Mouse (Mus musculus) ES-Bruce4 (cell line): Measurements from ENCODE around the gene Tomm34. TPM values are rescaled to one million over a fixed set of nuclear protein-coding genes. Genes with fewer than 3 reads are reported as not detected.
A peak's percentile ranks its signal among the peaks of the same experiment; 100 is the strongest.

Experiments used
- H3K27ac ChIP-seq: 2 replicates; pipeline ENCODE4 v1.5.1; 2012; ENCODE audit warnings: low read length, inconsistent platforms; ENCODE audit not compliant: insufficient read depth
- H3K27me3 ChIP-seq: 2 replicates; pipeline ENCODE4 v1.6.1; 2012; ENCODE audit warnings: mild to moderate bottlenecking, low read length, inconsistent platforms; ENCODE audit not compliant: control insufficient read depth, poor library complexity, insufficient read depth, severe bottlenecking
- H3K36me3 ChIP-seq: 2 replicates; pipeline ENCODE4 v1.6.1; 2012; ENCODE audit warnings: inconsistent platforms, mild to moderate bottlenecking, low read length, moderate library complexity; ENCODE audit not compliant: control insufficient read depth, poor library complexity, insufficient read depth, severe bottlenecking
- H3K4me1 ChIP-seq: one replicate; pipeline ENCODE4 v1.8.1; 2011; ENCODE audit warnings: low read length; ENCODE audit not compliant: control insufficient read depth, insufficient read depth
- H3K4me3 ChIP-seq: 2 replicates; pipeline ENCODE4 v1.5.1; 2011; ENCODE audit warnings: low read depth, mild to moderate bottlenecking, low read length
- H3K9ac ChIP-seq: 2 replicates; pipeline ENCODE4 v1.6.1; 2012; ENCODE audit warnings: low read depth, mild to moderate bottlenecking, inconsistent platforms; ENCODE audit not compliant: poor library complexity, severe bottlenecking
- H3K9me3 ChIP-seq: replicated peaks from 2 replicates; pipeline ENCODE4 v1.6.1; 2012; ENCODE audit warnings: mild to moderate bottlenecking, low read length, inconsistent platforms; ENCODE audit not compliant: control insufficient read depth, poor library complexity, insufficient read depth, severe bottlenecking
- CTCF ChIP-seq: IDR thresholded peaks from one replicate; pipeline ENCODE4 v1.8.1; 2011; ENCODE audit warnings: low read depth, low read length
- EP300 ChIP-seq: IDR thresholded peaks from 2 replicates; pipeline ENCODE4 v1.6.1; 2011; ENCODE audit warnings: low read depth, low read length; ENCODE audit not compliant: insufficient read depth
- POLR2A ChIP-seq: IDR thresholded peaks from one replicate; pipeline ENCODE4 v1.8.1; 2011; ENCODE audit warnings: low read length; ENCODE audit not compliant: insufficient read depth
- polyA plus RNA-seq: library from polyadenylated mRNA; stranded (reverse); fragments of >200 nt; gene quantifications from 2 replicates; pipeline ENCODE4 v1.2.4, GENCODE M21; 2011; ENCODE audit warnings: low read depth; ENCODE audit not compliant: missing spikeins, insufficient read depth, insufficient read length

Gene Tomm34
- polyA plus RNA-seq, 1 experiment: 90.0 TPM

- TF ChIP-seq POLR2A (no peak), CTCF (no peak), EP300 (no peak)
- H3K27me3 ChIP-seq: no peaks in the 10 kb centered on the region
Measured at GRCm38 (mm10) chr2:164107125-164107874, 36.3 kb upstream of the Tomm34 start.

GRCm38 (mm10) chr2:164106287-164107035 lies 35.5 kb upstream of the Tomm34 start:
- peaks cover 15% of the 10 kb centered on the region for H3K36me3 ChIP-seq
- no peak for TF ChIP-seq EP300
- no peak for TF ChIP-seq POLR2A
- TF ChIP-seq CTCF: no peak
- H3K9ac ChIP-seq: no peak overlapping the region
- H3K9me3 ChIP-seq: no peaks in the 10 kb centered on the region
- H3K4me1 ChIP-seq: no peaks in the 10 kb centered on the region
- no peaks in the 10 kb centered on the region for H3K27me3 ChIP-seq
- no peak overlapping the region for H3K4me3 ChIP-seq
- H3K27ac ChIP-seq: no peak overlapping the region

More at GRCm38 (mm10) chr2:164107125-164107874, 36.3 kb upstream of the Tomm34 start:
- Histone ChIP-seq H3K27ac (no peak overlapping the region), H3K4me1 (no peaks in the 10 kb centered on the region), H3K36me3 (peaks cover 15% of the 10 kb centered on the region), H3K9ac (no peak overlapping the region), H3K9me3 (no peaks in the 10 kb centered on the region), H3K4me3 (no peak overlapping the region)

DNA sequence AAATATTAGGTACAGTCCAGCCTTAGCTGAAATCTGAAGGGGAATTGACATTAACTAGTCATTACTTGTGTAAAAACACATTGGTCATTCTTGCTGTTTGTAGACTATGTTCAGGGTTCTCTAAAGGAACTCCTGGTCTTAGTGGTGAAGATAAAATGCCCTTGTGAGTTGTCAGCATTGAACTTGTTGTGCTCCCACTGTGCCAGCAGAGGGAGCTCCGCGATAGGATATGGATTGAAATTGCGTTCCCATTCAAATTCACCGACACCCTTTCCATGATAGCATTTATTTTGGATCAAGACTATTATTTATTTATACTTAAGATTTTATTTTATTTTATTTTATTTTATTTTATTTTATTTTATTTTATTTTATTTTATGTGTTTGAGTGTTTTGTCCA lies 32.5 kb upstream of the Tomm34 start:
- TF ChIP-seq POLR2A: no peak
- no peak for TF ChIP-seq EP300
- peak; percentile 57 for TF ChIP-seq CTCF
- peaks cover 20% of the 10 kb centered on the region for H3K36me3 ChIP-seq

DNA sequence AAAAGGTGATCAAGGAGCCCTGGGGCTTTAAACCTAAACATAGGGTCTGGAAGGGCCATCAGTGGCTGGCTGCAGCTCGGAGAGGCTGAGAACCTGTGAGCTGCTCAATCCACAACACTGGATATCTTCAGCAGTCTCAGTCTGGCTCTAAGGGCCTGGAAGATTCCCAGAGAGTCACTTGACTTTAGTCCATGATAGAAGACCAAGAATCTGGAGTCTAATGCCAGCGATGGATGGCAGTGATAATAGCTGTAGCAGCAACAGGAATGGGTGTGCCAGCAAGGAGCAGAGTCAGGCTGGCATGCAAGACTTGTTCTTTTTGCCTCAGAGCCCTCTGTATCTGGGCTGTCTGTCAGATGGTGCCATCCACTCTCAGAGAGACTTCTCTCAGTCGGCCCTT lies 31.4 kb upstream of the Tomm34 start:
- Histone ChIP-seq H3K9ac (no peak overlapping the region), H3K9me3 (no peaks in the 10 kb centered on the region), H3K4me3 (no peak overlapping the region), H3K4me1 (no peaks in the 10 kb centered on the region), H3K27ac (no peak overlapping the region), H3K36me3 (peaks cover 24% of the 10 kb centered on the region), H3K27me3 (no peaks in the 10 kb centered on the region)
- TF ChIP-seq POLR2A (no peak), CTCF (no peak), EP300 (no peak)

More for the DNA sequence above, 32.5 kb upstream of the Tomm34 start:
- H3K4me3 ChIP-seq: no peak overlapping the region
- no peak overlapping the region for H3K9ac ChIP-seq
- H3K9me3 ChIP-seq: no peaks in the 10 kb centered on the region
- no peaks in the 10 kb centered on the region for H3K27me3 ChIP-seq
- no peak overlapping the region for H3K27ac ChIP-seq
- H3K4me1 ChIP-seq: no peaks in the 10 kb centered on the region

GRCm38 (mm10) chr2:164101936-164102335 lies 31.0 kb upstream of the Tomm34 start:
- TF ChIP-seq CTCF (no peak), POLR2A (no peak), EP300 (no peak)
- H3K4me3 ChIP-seq: no peak overlapping the region
- H3K27me3 ChIP-seq: no peaks in the 10 kb centered on the region
- H3K27ac ChIP-seq: no peak overlapping the region
- H3K9ac ChIP-seq: no peak overlapping the region
- H3K4me1 ChIP-seq: no peaks in the 10 kb centered on the region
- H3K9me3 ChIP-seq: no peaks in the 10 kb centered on the region
- H3K36me3 ChIP-seq: peaks cover 24% of the 10 kb centered on the region

- TF ChIP-seq CTCF (no peak), POLR2A (no peak), EP300 (no peak)
- H3K9ac ChIP-seq: no peak overlapping the region
Measured at GRCm38 (mm10) chr2:164098603-164099250, 27.8 kb upstream of the Tomm34 start.

More at GRCm38 (mm10) chr2:164098603-164099250, 27.8 kb upstream of the Tomm34 start:
- Histone ChIP-seq H3K4me3 (no peak overlapping the region), H3K36me3 (peaks cover 23% of the 10 kb centered on the region), H3K9me3 (no peaks in the 10 kb centered on the region), H3K27me3 (no peaks in the 10 kb centered on the region), H3K27ac (no peak overlapping the region), H3K4me1 (no peaks in the 10 kb centered on the region)
